Mouse (Mus musculus) hindbrain, embryonic 10.5 days (tissue): ENCODE results near the gene Pdyn. TPM values are rescaled to one million over a fixed set of nuclear protein-coding genes. Genes with fewer than 3 reads are reported as not detected.

Source experiments
- polyA plus RNA-seq: library from polyadenylated mRNA; unstranded; fragments of >200 nt; fragmentation: Nextera tagmentation; extraction: Ambion mirVana; gene quantifications from 2 replicates; pipeline ENCODE4 v1.2.1, GENCODE M21; 2016

The Pdyn gene
- polyA plus RNA-seq, 1 experiment from 2014 or later: 0.58 TPM

Other genes starting within 250 kb of the Pdyn start
- not detected in 2 replicates for gene F830045P16Rik, start 163.2 kb downstream of the Pdyn start, polyA plus RNA-seq
- gene Sirpa, start 107.0 kb downstream of the Pdyn start, polyA plus RNA-seq: 19.6 and 20.9 TPM in 2 replicates
- 9.3 and 12.4 TPM in 2 replicates for gene Stk35, start 100.7 kb upstream of the Pdyn start, polyA plus RNA-seq